Comparison of ENCODE assay signal across 8 mouse cellular contexts in genomic region chr10:17260615-17261014, GRCm38 (mm10).
"Had no signal": no experiment of that assay in that cellular context is flagged by ENCODE, and none has a peak within 500 bp of the region (broad histone marks: within the 10 kb centered on the region; RNA-seq: fewer than 3 reads in every experiment).

No protein-coding gene starts in this region.

- H3K9me3 ChIP-seq: midbrain, embryonic 13.5 days; stomach, embryonic 15.5 days had no signal

- ATAC-seq: midbrain, embryonic 13.5 days had no signal

- H3K36me3 ChIP-seq: midbrain, embryonic 13.5 days; stomach, embryonic 15.5 days had no signal

- H3K4me1 ChIP-seq: midbrain, embryonic 13.5 days; stomach, embryonic 15.5 days had no signal

- H3K4me2 ChIP-seq: midbrain, embryonic 13.5 days; stomach, embryonic 15.5 days had no signal

- H3K27me3 ChIP-seq: midbrain, embryonic 13.5 days; stomach, embryonic 15.5 days had no signal

- H3K9ac ChIP-seq: liver, embryonic 14.5 days; midbrain, embryonic 13.5 days; stomach, embryonic 15.5 days had no signal

- H3K27ac ChIP-seq: layer of hippocampus, adult 2 months; left cerebral cortex, adult 2 months; liver, embryonic 14.5 days; midbrain, embryonic 13.5 days; stomach, embryonic 15.5 days had no signal

- H3K4me3 ChIP-seq: layer of hippocampus, adult 2 months; left cerebral cortex, adult 2 months; midbrain, embryonic 13.5 days; stomach, embryonic 15.5 days had no signal

- DNase-seq: lung, adult 18-20 months; right cerebral cortex, postnatal 14 days; thymus, postnatal 36 days had no signal
